Mouse (Mus musculus): ENCODE results near the gene Hspd1. TPM values are rescaled to one million over a fixed set of nuclear protein-coding genes. Genes with fewer than 3 reads are reported as not detected.
"Not testable (repeated sequence)": the region's sequence is repeated elsewhere in the genome, so short reads cannot be mapped to it uniquely, and the experiment has no call there.

The Hspd1 gene
- total RNA-seq (2017), result 519 and 524 TPM in 2 replicates

GRCm38 (mm10) chr1:55087932-55088610 lies at the start of gene Hspd1, which contains the start of gene Hspe1:
Gene Hspd1, minus strand, starts transcription at chr1:55088243.
Gene Hspe1, plus strand, starts transcription at chr1:55088132.
- ATAC-seq (replicated peaks; ENCODE audit: low read depth, poor library complexity, severe bottlenecking), result peak; percentile 83

GRCm38 (mm10) chr1:55135846-55136245 lies 47.8 kb upstream of the Hspd1 start:
- ATAC-seq (replicated peaks; ENCODE audit: low read depth, poor library complexity, severe bottlenecking), result no peak

- ATAC-seq (replicated peaks; ENCODE audit: low read depth, poor library complexity, severe bottlenecking), result no peak
These were observed 46.3 kb upstream of the Hspd1 start for GRCm38 (mm10) chr1:55134301-55134700.

- ATAC-seq (replicated peaks; ENCODE audit: low read depth, poor library complexity, severe bottlenecking), result no peak
These were observed 45.1 kb upstream of the Hspd1 start for GRCm38 (mm10) chr1:55133173-55133572.

GRCm38 (mm10) chr1:55132308-55132707 lies 44.3 kb upstream of the Hspd1 start:
- ATAC-seq (replicated peaks; ENCODE audit: low read depth, poor library complexity, severe bottlenecking), result no peak

GRCm38 (mm10) chr1:55131424-55132014 lies 43.5 kb upstream of the Hspd1 start:
- ATAC-seq (replicated peaks; ENCODE audit: low read depth, poor library complexity, severe bottlenecking), result peak; percentile 30

GRCm38 (mm10) chr1:55130943-55131401 lies 42.9 kb upstream of the Hspd1 start, which contains the start of gene Mob4:
Gene Mob4, plus strand, starts transcription at chr1:55131231.
- peak; percentile 90 for ATAC-seq (replicated peaks; ENCODE audit: low read depth, poor library complexity, severe bottlenecking)

GRCm38 (mm10) chr1:55130190-55130916 lies 42.3 kb upstream of the Hspd1 start:
- no peak for ATAC-seq (replicated peaks; ENCODE audit: low read depth, poor library complexity, severe bottlenecking)

- no peak for ATAC-seq (replicated peaks; ENCODE audit: low read depth, poor library complexity, severe bottlenecking)
These were observed 41.7 kb upstream of the Hspd1 start for GRCm38 (mm10) chr1:55129716-55130115.

- ATAC-seq (replicated peaks; ENCODE audit: low read depth, poor library complexity, severe bottlenecking), result not testable (repeated sequence)
These were observed 36.1 kb upstream of the Hspd1 start for GRCm38 (mm10) chr1:55124136-55124535.

- ATAC-seq (replicated peaks; ENCODE audit: low read depth, poor library complexity, severe bottlenecking), result no peak
These were observed 35.5 kb upstream of the Hspd1 start for GRCm38 (mm10) chr1:55123561-55123960.

- no peak for ATAC-seq (replicated peaks; ENCODE audit: low read depth, poor library complexity, severe bottlenecking)
These were observed 35.0 kb upstream of the Hspd1 start for GRCm38 (mm10) chr1:55123046-55123445.

- no peak for ATAC-seq (replicated peaks; ENCODE audit: low read depth, poor library complexity, severe bottlenecking)
These were observed 21.2 kb upstream of the Hspd1 start for GRCm38 (mm10) chr1:55109066-55109766.

GRCm38 (mm10) chr1:55108473-55108872 lies 20.4 kb upstream of the Hspd1 start:
- no peak for ATAC-seq (replicated peaks; ENCODE audit: low read depth, poor library complexity, severe bottlenecking)

- ATAC-seq (replicated peaks; ENCODE audit: low read depth, poor library complexity, severe bottlenecking), result no peak
These were observed 19.6 kb upstream of the Hspd1 start for GRCm38 (mm10) chr1:55107644-55108043.

- ATAC-seq (replicated peaks; ENCODE audit: low read depth, poor library complexity, severe bottlenecking), result no peak
These were observed 19.0 kb upstream of the Hspd1 start for GRCm38 (mm10) chr1:55106919-55107585.

GRCm38 (mm10) chr1:55092469-55092868 lies 4.4 kb upstream of the Hspd1 start:
- ATAC-seq (replicated peaks; ENCODE audit: low read depth, poor library complexity, severe bottlenecking), result no peak

- ATAC-seq (replicated peaks; ENCODE audit: low read depth, poor library complexity, severe bottlenecking), result no peak
These were observed 4.0 kb upstream of the Hspd1 start for GRCm38 (mm10) chr1:55092056-55092455.

GRCm38 (mm10) chr1:55089498-55090064 lies 1.5 kb upstream of the Hspd1 start:
- ATAC-seq (replicated peaks; ENCODE audit: low read depth, poor library complexity, severe bottlenecking), result no peak

All from common myeloid progenitor, adult 5-6 weeks (primary cell).